ENCODE assay signal across 8 mouse cellular contexts in genomic region chr11:103265856-103266255, GRCm38 (mm10). TPM values are rescaled to one million over a fixed set of nuclear protein-coding genes. Genes with fewer than 3 reads are reported as not detected.
DNase-seq lines count a peak whose midpoint lies in the region; ATAC-seq and TF ChIP-seq lines count a peak whose summit lies in the region.

No protein-coding gene starts in this region.

- TF ChIP-seq CTCF in intestine, postnatal 0 days (IDR thresholded peaks at IDR 0.05; ENCODE audit: low read depth) = no peak

- no peak overlapping the region for H3K27ac ChIP-seq in lung, embryonic 15.5 days
- H3K27ac ChIP-seq in embryonic facial prominence, embryonic 14.5 days (replicated peaks; ENCODE audit: low read depth, low read length) = no peak overlapping the region
- H3K27ac ChIP-seq in intestine, postnatal 0 days (ENCODE audit: low read depth, low read length) = no peak overlapping the region

- WGBS in lung, embryonic 15.5 days = 43% methylated on average over 2 of the region's 2 CpGs
- WGBS in embryonic facial prominence, embryonic 14.5 days = 25% methylated on average over 2 of the region's 2 CpGs
- 27% methylated on average over 2 of the region's 2 CpGs for WGBS in intestine, postnatal 0 days

- H3K9ac ChIP-seq in lung, embryonic 15.5 days = no peak overlapping the region
- H3K9ac ChIP-seq in embryonic facial prominence, embryonic 14.5 days (ENCODE audit: low read depth, low read length) = no peak overlapping the region
- no peak overlapping the region for H3K9ac ChIP-seq in intestine, postnatal 0 days (ENCODE audit: low read depth, low read length)

- no peaks in the 10 kb centered on the region for H3K36me3 ChIP-seq in lung, embryonic 15.5 days
- no peaks in the 10 kb centered on the region for H3K36me3 ChIP-seq in embryonic facial prominence, embryonic 14.5 days (ENCODE audit: control insufficient read depth, insufficient read depth, low read length)
- H3K36me3 ChIP-seq in intestine, postnatal 0 days (ENCODE audit: control insufficient read depth, insufficient read depth) = no peaks in the 10 kb centered on the region
- H3K36me3 ChIP-seq in splenic B cell, adult 2 months (ENCODE audit: control insufficient read depth, insufficient read depth, low read length, poor library complexity, severe bottlenecking) = no peaks in the 10 kb centered on the region

- peaks cover 42% of the 10 kb centered on the region for H3K4me1 ChIP-seq in lung, embryonic 15.5 days
- peaks cover 40% of the 10 kb centered on the region for H3K4me1 ChIP-seq in embryonic facial prominence, embryonic 14.5 days (ENCODE audit: control insufficient read depth, insufficient read depth, low read length)
- H3K4me1 ChIP-seq in intestine, postnatal 0 days (replicated peaks; ENCODE audit: control insufficient read depth, insufficient read depth, low read length) = peaks cover 14% of the 10 kb centered on the region; the same call in 1 of the 2 replicates

- no peaks in the 10 kb centered on the region for H3K9me3 ChIP-seq in lung, embryonic 15.5 days
- no peaks in the 10 kb centered on the region for H3K9me3 ChIP-seq in embryonic facial prominence, embryonic 14.5 days (ENCODE audit: control insufficient read depth, low read length)
- H3K9me3 ChIP-seq in intestine, postnatal 0 days (ENCODE audit: control insufficient read depth) = no peaks in the 10 kb centered on the region

- H3K27me3 ChIP-seq in lung, embryonic 15.5 days = no peaks in the 10 kb centered on the region
- H3K27me3 ChIP-seq in embryonic facial prominence, embryonic 14.5 days (replicated peaks; ENCODE audit: control insufficient read depth, insufficient read depth, low read length) = no peaks in the 10 kb centered on the region
- no peaks in the 10 kb centered on the region for H3K27me3 ChIP-seq in intestine, postnatal 0 days (replicated peaks; ENCODE audit: control insufficient read depth, insufficient read depth, low read length)
- no peaks in the 10 kb centered on the region for H3K27me3 ChIP-seq in splenic B cell, adult 2 months (ENCODE audit: control insufficient read depth, insufficient read depth, low read length, poor library complexity, severe bottlenecking)

- no peak for ATAC-seq in lung, embryonic 15.5 days (ENCODE audit: borderline replicate concordance, extremely low read depth, low FRiP score, low TSS enrichment)
- ATAC-seq in embryonic facial prominence, embryonic 14.5 days (ENCODE audit: low read depth) = no peak
- no peak for ATAC-seq in intestine, postnatal 0 days

- DNase-seq in lung, postnatal 14 days = no peak
- DNase-seq in embryonic facial prominence, embryonic 14.5 days (ENCODE audit: low spot score) = no peak
- DNase-seq in splenic B cell, adult 2 months (ENCODE audit: low read depth, low spot score) = peak; percentile 34
- no peak for DNase-seq in frontal cortex, postnatal 14 days (ENCODE audit: low spot score in 2 of 2)
- no peak for DNase-seq in retina, postnatal 1 day
- DNase-seq in urinary bladder, postnatal 25 days (ENCODE audit: low spot score) = no peak

- H3K4me3 ChIP-seq in lung, embryonic 15.5 days = peak overlapping the region; percentile 78; the same call in 1 of the 2 replicates
- H3K4me3 ChIP-seq in embryonic facial prominence, embryonic 14.5 days (ENCODE audit: low read depth, low read length) = peak overlapping the region; percentile 68
- H3K4me3 ChIP-seq in intestine, postnatal 0 days (ENCODE audit: low read depth, low read length) = 0 out of 2 replicates have a peak overlapping the region, but pooled peaks have one; percentile 70

- peak overlapping the region; percentile 89; the same call in 1 of the 2 replicates for H3K4me2 ChIP-seq in lung, embryonic 15.5 days
- H3K4me2 ChIP-seq in embryonic facial prominence, embryonic 14.5 days (ENCODE audit: low read depth, low read length) = peak overlapping the region; percentile 90
- peak overlapping the region; percentile 91 for H3K4me2 ChIP-seq in intestine, postnatal 0 days (replicated peaks; ENCODE audit: low read depth)

RNA-seq across cellular contexts. Expression of gene Map3k14, which starts 1.4 kb away (rescaled TPM):
- polyA plus RNA-seq in lung, embryonic 15.5 days (2015; fragmentation: Nextera tagmentation; extraction: Ambion mirVana) = 2.8 and 3.5 TPM in 2 replicates
- polyA plus RNA-seq in embryonic facial prominence, embryonic 14.5 days (2014; fragmentation: Nextera tagmentation; extraction: Ambion mirVana) = 4.6 and 5.1 TPM in 2 replicates
- 1.6 TPM in 2 replicates for polyA plus RNA-seq in intestine, postnatal 0 days (2015; fragmentation: Nextera tagmentation; extraction: Ambion mirVana)

RNA-seq across cellular contexts. Expression of gene Spata32, which starts 47.6 kb away (rescaled TPM):
- polyA plus RNA-seq in lung, embryonic 15.5 days (2015; fragmentation: Nextera tagmentation; extraction: Ambion mirVana) = not detected in 2 replicates
- polyA plus RNA-seq in embryonic facial prominence, embryonic 14.5 days (2014; fragmentation: Nextera tagmentation; extraction: Ambion mirVana) = not detected in 2 replicates
- not detected in 2 replicates for polyA plus RNA-seq in intestine, postnatal 0 days (2015; fragmentation: Nextera tagmentation; extraction: Ambion mirVana)

RNA-seq across cellular contexts. Expression of gene 1700023F06Rik, which starts 57.5 kb away (rescaled TPM):
- 0.87 and 1.1 TPM in 2 replicates for polyA plus RNA-seq in lung, embryonic 15.5 days (2015; fragmentation: Nextera tagmentation; extraction: Ambion mirVana)
- polyA plus RNA-seq in embryonic facial prominence, embryonic 14.5 days (2014; fragmentation: Nextera tagmentation; extraction: Ambion mirVana) = 1.0 and 1.6 TPM in 2 replicates
- 0.35 and 0.77 TPM in 2 replicates for polyA plus RNA-seq in intestine, postnatal 0 days (2015; fragmentation: Nextera tagmentation; extraction: Ambion mirVana)
